Mouse (Mus musculus) kidney, postnatal 25 days (tissue): Measurements from ENCODE around the gene Tmem132b.
A peak's percentile ranks its signal among the peaks of the same experiment; 100 is the strongest.

Experiments
- DNase-seq, 2 experiments: peaks; one replicate each; pipeline ENCODE4 v3.0.0; 2021; ENCODE audit warnings: mixed read lengths in 2 of 2

Tmem132b gene

GRCm38 (mm10) chr5:125794318-125794717 is 262.7 kb downstream of the Tmem132b start:
- DNase-seq: no peak

- DNase-seq: no peak
Measured at GRCm38 (mm10) chr5:125799622-125800021, 268.0 kb downstream of the Tmem132b start.

GRCm38 (mm10) chr5:125800025-125800424 is 268.5 kb downstream of the Tmem132b start:
- peak in 1 of 2 experiments; percentile 5 for DNase-seq

- DNase-seq: no peak
Measured at GRCm38 (mm10) chr5:125802801-125803200, 271.2 kb downstream of the Tmem132b start.

- no peak for DNase-seq
Measured at GRCm38 (mm10) chr5:125805327-125805726, 273.8 kb downstream of the Tmem132b start.

- DNase-seq: no peak
Measured at GRCm38 (mm10) chr5:125807861-125808260, 276.3 kb downstream of the Tmem132b start.

- DNase-seq: no peak
Measured at GRCm38 (mm10) chr5:125829342-125829741, 297.8 kb downstream of the Tmem132b start.

GRCm38 (mm10) chr5:125835890-125836289 is 304.3 kb downstream of the Tmem132b start:
- no peak for DNase-seq

GRCm38 (mm10) chr5:125836761-125837160 is 305.2 kb downstream of the Tmem132b start:
- no peak for DNase-seq
